Mouse (Mus musculus): ENCODE data around the gene Trpc5os. TPM values are rescaled to one million over a fixed set of nuclear protein-coding genes. Genes with fewer than 3 reads are reported as not detected.

Gene Trpc5os
- total and polyA plus RNA-seq, 3 experiments = not detected

DNA sequence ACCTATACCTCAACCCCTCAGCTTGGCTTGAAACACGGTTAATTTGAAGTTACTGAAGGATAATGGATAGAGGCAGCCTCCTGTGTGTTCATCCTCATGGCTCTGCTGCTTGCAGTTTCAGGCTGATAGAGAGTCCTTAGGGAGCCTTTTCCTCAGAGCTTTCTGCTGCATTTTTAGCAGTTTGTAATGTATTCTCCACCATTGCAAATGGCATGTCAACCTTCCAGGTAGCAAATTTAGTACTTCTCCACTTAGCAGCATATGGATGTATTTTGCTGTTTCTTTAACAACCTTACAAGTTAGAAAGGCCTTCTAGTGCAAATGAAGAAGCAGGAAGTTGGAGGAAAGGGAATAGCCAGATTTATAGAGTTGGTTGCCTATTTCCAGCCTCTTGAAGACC lies 36.1 kb upstream of the Trpc5os start:
- Histone ChIP-seq H3K79me2 (ENCODE audit: control insufficient read depth, insufficient read depth, low read length, poor library complexity) (no peaks in the 10 kb centered on the region), H3K36me3 (ENCODE audit: control insufficient read depth in 1 of 2, insufficient read depth in 2 of 2, low read length in 2 of 2) (no peaks in the 10 kb centered on the region), H3K9ac (ENCODE audit: control insufficient read depth, low read depth, low read length, poor library complexity, severe bottlenecking) (no peak overlapping the region), H3K4me1 (ENCODE audit: control insufficient read depth in 1 of 2, insufficient read depth in 2 of 2, low read length in 2 of 2) (no peaks in the 10 kb centered on the region), H3K4me3 (ENCODE audit: control insufficient read depth in 1 of 2, insufficient read depth in 1 of 2, low read depth in 2 of 2, low read length in 2 of 2) (no peak overlapping the region), H3K9me3 (replicated peaks; ENCODE audit: insufficient read depth, low read length) (no peaks in the 10 kb centered on the region), H3K27me3 (ENCODE audit: control insufficient read depth in 1 of 2, insufficient read depth in 2 of 2, low read length in 2 of 2) (no peaks in the 10 kb centered on the region; a peak in 1 of 4 replicates), H3K27ac (ENCODE audit: control insufficient read depth, low read depth, low read length) (no peak overlapping the region)
- no peak for DNase-seq (ENCODE audit: low read depth, low spot score)
- TF ChIP-seq POLR2AphosphoS5 (IDR thresholded peaks at IDR 0.05; ENCODE audit: borderline replicate concordance, low read depth, low read length) (no peak), TBP (IDR thresholded peaks at IDR 0.05; ENCODE audit: low read depth, low read length) (no peak), POLR2A (IDR thresholded peaks at IDR 0.05; ENCODE audit: control insufficient read depth in 1 of 2, insufficient read depth in 1 of 2, low read depth in 1 of 2, low read length in 2 of 2, poor library complexity in 1 of 2) (no peak), CHD1 (IDR thresholded peaks at IDR 0.05; ENCODE audit: low read depth, low read length) (no peak), USF2 (IDR thresholded peaks at IDR 0.05; ENCODE audit: borderline replicate concordance in 1 of 2, insufficient read depth in 1 of 2, low read depth in 1 of 2, low read length in 2 of 2) (no peak), UBTF (IDR thresholded peaks at IDR 0.05; ENCODE audit: borderline replicate concordance, insufficient read depth, low read depth, low read length) (no peak), TAL1 (IDR thresholded peaks at IDR 0.05; ENCODE audit: low read length) (no peak), NRF1 (IDR thresholded peaks at IDR 0.05; ENCODE audit: insufficient read depth, low read depth, low read length, poor library complexity, severe bottlenecking) (no peak), MAX (IDR thresholded peaks at IDR 0.05; ENCODE audit: low read length) (no peak), KAT2A (conservative IDR thresholded peaks at IDR 0.05; ENCODE audit: low read depth, low read length) (no peak), GATA1 (IDR thresholded peaks at IDR 0.05; ENCODE audit: low read depth, low read length) (no peak), TCF12 (IDR thresholded peaks at IDR 0.05; ENCODE audit: low read depth, low read length) (no peak), MEF2A (IDR thresholded peaks at IDR 0.05; ENCODE audit: extremely low read depth, insufficient replicate concordance, low read depth, low read length, poor library complexity, severe bottlenecking) (no peak), CTCF (IDR thresholded peaks at IDR 0.05 in 2 of 3, conservative IDR thresholded peaks at IDR 0.05 in 1 of 3; ENCODE audit: control insufficient read depth in 1 of 3, insufficient read depth in 1 of 3, low read depth in 2 of 3, low read length in 3 of 3, poor library complexity in 1 of 3, severe bottlenecking in 1 of 3) (no peak), USF1 (IDR thresholded peaks at IDR 0.05; ENCODE audit: low read depth, low read length) (no peak), RAD21 (IDR thresholded peaks at IDR 0.05; ENCODE audit: low read depth, low read length) (no peak), CHD2 (IDR thresholded peaks at IDR 0.05; ENCODE audit: low read length) (no peak)

- no peak for DNase-seq (ENCODE audit: low read depth, low spot score)
- Histone ChIP-seq H3K27ac (ENCODE audit: control insufficient read depth, low read depth, low read length) (no peak overlapping the region), H3K4me1 (ENCODE audit: control insufficient read depth in 1 of 2, insufficient read depth in 2 of 2, low read length in 2 of 2) (no peaks in the 10 kb centered on the region), H3K79me2 (ENCODE audit: control insufficient read depth, insufficient read depth, low read length, poor library complexity) (no peaks in the 10 kb centered on the region), H3K27me3 (ENCODE audit: control insufficient read depth in 1 of 2, insufficient read depth in 2 of 2, low read length in 2 of 2) (no peaks in the 10 kb centered on the region; a peak in 1 of 4 replicates), H3K4me3 (ENCODE audit: control insufficient read depth in 1 of 2, insufficient read depth in 1 of 2, low read depth in 2 of 2, low read length in 2 of 2) (no peak overlapping the region), H3K9ac (ENCODE audit: control insufficient read depth, low read depth, low read length, poor library complexity, severe bottlenecking) (no peak overlapping the region), H3K9me3 (replicated peaks; ENCODE audit: insufficient read depth, low read length) (no peaks in the 10 kb centered on the region), H3K36me3 (ENCODE audit: control insufficient read depth in 1 of 2, insufficient read depth in 2 of 2, low read length in 2 of 2) (no peaks in the 10 kb centered on the region)
- no peak for TF ChIP-seq POLR2A (IDR thresholded peaks at IDR 0.05; ENCODE audit: control insufficient read depth in 1 of 2, insufficient read depth in 1 of 2, low read depth in 1 of 2, low read length in 2 of 2, poor library complexity in 1 of 2)
Observed at GRCm38 (mm10) chrX:144421091-144421490, 35.3 kb upstream of the Trpc5os start.
